Mouse (Mus musculus) yolk sac, embryonic 10.5 days (tissue): ENCODE measurements around the gene Ppp6r1.

Experiments used
- DNase-seq: peaks from one replicate; pipeline ENCODE4 v3.0.0-alpha.2; 2017; ENCODE audit warnings: low spot score

Ppp6r1 gene

GRCm38 (mm10) chr7:4658912-4659551 is at the start of gene Ppp6r1:
Ppp6r1 (minus strand) TSS chr7:4659019.
- DNase-seq, result peak; percentile 94

DNA sequence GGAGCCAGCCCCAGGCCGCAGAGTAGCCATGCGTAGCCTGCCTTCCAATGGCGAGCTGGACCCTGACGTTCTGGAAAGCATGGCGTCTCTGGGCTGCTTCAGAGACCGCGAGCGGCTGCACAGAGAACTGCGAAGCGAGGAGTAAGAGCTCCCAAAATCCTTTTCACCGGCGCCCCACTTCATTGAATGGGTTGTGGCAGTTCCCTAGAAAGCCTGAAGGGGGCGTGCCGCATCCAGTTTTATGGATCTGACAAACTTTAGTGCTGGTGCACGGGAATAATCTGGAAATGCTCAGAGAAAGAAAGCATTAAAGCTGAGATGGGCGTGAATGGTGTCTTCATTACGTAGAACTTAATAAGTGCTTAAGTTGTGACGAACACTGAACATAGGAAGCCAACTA is 46.3 kb upstream of the Ppp6r1 start:
- DNase-seq, result no peak

DNA sequence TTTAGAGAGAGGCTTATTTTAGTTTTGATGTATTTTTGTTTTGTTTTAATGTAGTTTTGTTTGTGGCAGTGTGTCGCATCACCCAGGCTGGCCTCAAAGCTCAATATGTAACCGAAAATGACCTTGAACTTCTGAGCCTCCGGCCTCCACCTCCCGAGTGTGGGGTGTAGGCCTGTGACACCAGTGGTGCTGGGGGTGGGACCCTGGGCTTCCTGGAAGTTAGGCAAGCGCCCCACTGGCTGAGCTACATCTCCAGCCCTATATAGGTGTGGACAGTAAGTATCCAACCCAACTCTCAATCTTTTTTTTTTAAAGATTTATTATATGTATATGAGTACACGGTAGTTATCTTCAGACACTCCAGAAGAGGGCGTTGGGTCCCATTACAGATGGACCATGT is 44.4 kb upstream of the Ppp6r1 start:
- DNase-seq, result no peak

DNA sequence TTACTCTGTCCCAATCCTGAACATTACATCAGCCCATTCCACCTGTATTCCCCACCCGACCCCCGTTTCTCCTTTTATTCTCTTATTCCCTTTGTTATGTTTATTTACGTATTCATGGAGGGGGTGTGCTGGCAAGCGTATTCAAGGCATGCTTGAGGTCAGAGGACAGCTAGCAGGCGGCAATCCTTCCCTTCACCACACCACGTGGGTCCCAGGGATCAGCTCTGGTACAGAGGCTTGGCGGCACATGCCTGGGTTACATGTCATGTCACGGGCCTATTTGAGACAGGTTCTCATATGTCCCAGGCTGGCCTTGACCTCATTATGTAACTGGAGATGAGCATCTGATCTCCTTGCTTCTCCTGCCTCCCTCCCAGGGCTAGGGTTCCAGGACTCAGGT is 43.5 kb upstream of the Ppp6r1 start:
- DNase-seq, result no peak

DNA sequence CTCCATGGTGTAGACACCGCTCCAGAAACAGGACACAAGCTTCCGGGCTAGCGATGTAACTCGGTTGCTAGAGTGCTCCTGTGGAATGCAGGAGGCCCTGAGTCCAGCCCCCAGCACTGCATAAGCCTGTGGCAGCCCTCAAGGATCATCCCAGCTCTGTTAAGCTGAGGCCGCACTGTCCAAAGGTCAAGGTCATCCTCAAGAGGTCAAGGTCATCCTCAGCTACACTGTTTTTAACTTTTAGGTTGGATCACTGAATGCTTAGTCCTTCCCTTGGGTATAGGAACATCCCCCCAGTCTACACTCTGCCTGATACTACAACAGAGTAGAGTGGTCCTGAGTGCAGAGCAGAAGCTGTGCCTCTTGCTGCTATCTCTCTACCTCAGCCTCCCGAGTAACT is 34.2 kb upstream of the Ppp6r1 start:
- no peak for DNase-seq

DNA sequence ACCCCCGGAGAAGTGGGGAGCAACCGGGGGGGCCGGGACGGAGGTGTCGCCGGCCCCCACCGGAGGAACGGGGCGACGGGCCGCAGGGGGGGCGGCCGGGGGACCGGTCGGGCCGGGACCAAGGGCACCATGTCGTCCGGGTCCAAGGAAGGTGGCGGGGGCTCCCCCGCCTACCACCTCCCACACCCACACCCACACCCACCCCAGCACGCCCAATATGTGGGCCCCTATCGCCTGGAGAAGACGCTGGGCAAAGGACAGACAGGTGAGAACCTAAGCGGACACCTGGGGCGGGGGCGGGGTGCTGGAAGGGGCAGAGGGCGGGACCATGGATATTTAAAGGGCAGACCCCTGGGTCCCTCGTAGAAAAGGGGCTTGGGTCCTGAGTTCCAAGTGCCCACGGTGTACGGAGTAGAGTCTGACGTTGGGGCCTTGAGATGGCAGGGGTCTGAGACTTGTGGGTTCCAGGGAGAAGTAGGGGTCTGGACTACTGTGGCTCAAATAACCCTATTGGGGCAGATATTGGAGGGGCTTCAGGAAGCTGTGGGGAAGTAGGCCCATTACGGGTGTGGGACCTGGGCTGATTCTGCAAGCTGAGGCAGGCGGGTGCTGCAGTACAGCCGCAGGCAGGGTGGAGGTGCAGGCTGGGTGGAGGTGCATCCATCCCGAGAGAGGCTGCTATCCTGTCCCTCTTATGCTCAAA is 32.3 kb upstream of the Ppp6r1 start:
- no peak for DNase-seq

DNA sequence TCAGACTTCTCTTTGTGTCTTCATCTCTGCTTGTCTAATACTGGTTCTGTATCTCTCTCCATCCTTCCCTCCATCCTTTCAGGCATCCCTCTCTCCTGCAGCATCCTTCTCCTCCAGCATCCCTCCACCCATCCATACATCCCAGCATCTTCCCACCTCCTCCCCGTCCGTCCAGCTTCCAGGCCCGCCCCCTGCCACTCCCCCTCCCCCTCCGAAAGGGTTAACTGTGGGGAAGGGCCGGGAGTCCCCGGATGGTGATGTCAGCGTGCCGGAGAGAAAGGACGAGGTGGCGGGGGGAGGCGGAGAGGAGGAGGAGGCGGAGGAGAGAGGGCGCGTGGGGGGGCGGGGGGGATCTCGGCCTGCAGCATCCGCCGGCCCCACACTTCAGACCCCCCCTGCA is 31.6 kb upstream of the Ppp6r1 start, which contains the start of gene Brsk1:
TSS of gene Brsk1 (plus strand) at position 218 of the 400 bp plus-strand sequence.
- DNase-seq, result peak; percentile 75

DNA sequence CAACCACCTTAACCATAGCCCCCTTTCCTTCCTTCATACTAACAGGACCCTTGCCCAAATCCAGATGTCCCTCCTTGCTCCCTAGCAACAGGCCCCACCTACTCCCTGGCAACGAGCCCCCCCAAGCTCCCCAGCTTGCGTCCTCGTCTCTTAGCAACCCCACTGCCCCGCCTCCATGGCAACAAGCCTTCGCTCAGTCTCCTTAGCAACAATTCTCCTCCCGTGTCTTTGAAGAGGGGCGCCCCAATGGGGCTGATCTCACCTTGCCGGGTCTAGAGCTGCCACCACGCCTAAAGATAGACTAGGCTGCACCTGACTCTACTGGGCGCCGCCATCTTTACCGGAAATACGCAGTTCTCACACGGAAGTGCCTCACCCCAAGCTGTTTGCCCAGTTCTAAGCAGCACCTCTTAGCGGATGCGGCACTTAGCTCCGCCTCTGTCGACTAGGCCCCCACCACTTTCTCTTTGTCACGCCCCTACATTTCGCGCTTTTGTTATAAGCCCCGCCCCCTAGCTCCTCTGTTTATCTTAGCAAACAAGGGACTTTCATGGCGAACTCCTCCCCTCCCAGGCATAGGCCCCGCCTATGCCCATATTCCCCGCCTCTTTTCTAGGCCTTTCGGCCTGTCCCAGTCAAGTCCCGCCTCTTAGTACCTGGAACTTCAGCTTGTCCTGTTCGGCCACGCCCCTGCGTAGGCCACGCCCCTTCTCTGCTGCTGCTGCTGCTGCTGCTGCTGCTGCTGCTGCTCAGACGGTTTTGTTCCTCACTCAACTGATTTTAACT is 26.0 kb upstream of the Ppp6r1 start, which contains the start of gene Hspbp1:
TSS of gene Hspbp1 (minus strand) at position 437 of the 786 bp plus-strand sequence.
- peak; percentile 99 for DNase-seq

DNA sequence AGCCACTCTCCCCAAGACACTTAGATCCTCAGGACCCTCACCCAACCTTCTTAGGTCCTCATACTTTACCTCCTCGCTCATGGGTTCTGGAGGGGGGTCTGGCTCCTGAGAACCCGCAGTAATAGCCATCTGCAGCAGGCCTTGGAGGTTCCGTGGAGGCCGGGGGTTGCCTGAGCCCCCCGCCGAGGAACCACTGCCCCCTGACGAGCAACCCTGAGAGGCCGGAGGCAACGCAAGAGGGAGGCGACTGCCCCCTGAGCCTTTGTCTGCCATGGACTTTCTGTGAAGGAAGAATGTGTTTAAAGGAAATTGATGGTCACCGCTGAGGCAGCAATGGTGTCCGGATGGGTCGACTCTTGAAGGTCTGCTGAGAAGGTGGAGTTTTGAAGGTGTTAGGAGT is 25.4 kb upstream of the Ppp6r1 start:
- no peak for DNase-seq

DNA sequence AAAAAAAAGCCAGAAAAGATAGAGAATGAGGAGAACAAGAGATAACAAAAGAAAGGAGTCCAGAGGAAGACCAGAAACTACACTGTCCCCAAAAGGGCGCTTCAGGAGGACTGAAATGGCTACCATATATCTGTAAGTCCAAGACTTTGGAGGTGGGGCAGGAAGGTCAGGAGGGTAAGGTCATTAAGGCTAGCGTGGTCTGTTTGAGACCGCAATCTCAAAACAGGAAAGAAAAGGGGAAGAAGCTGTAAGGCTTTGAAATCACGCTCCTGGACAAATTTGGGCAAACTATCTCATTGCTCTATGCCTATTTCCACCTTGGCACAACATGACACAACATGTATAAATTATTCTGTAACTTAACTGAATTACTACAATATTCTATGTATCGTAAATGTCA is 24.5 kb upstream of the Ppp6r1 start:
- DNase-seq, result no peak

GRCm38 (mm10) chr7:4675200-4675599 is 16.4 kb upstream of the Ppp6r1 start:
- no peak for DNase-seq

DNA sequence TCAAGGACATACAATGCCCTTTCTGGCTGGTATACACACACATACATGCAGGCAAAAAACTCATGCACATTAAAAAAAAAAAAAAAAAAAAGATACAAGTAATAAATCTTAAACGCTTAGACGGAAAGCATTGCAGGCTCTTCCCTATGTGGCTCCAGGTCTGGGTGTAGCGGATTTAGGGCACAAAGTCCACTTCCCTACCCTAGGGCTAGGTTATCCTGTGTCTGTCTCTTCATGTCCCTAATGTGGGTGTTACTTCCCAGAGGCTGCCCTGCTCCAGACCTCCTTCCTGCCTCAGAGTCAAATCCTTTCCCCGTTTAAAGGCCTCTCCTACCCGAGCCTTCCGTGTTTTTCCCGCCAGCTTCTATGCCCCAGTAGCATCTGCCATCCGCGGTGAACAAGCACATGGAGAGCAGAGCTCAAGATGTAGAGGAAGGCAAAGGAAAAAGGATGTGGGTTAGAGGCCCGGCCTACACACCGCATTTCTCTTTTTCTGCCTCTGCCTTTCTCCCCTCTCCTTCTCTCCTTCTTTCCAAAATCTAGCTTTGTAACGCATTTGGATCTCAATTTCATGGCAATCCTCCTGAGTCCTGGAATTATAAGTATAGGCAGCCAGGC is 15.4 kb upstream of the Ppp6r1 start:
- DNase-seq, result no peak

DNA sequence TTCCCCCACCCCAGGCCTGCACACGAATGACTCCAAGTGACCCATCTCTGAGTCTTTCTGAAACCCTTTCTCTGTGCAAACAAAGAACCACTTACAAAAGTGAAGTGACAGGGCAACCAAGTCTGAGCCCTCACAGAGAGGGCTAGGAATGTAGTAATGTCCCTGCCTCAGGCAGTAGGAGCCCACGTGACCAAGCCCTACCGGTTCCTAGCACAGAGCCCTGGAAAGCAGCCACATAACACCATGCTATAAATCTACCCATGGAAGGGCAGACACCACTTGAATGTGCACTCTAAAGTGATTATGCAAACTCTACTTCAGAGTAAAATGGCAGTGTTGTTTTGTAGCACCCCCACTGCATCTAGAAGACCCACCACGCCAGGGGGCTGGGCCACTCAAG is 13.1 kb upstream of the Ppp6r1 start:
- no peak for DNase-seq

DNA sequence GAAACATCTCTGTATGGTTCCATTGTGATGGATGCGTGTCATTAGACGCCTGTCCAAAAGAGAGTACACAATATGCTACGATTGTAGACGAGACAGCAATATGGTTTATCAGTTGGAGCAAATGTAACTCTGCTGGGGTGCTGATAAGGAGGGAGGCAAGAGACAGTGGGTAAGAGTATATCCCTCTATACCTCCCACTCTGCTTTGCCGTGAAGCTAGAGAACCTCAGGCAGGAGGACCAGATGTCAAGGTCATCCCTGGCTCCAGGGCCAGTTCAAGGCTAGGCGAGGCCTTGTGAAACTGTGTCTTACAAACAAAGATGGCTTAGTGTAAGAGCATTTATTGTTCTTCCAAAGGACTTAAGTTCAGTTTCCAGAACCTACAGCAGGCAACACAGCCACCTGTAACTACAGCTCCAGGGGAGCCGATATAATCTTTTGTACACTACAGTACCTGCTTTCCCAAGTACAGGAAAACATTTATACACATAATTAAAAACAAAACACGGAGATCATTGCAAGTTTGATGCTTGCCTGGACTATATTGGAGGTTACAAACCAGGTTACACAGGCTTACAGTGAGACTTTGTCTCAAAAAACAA is 11.9 kb upstream of the Ppp6r1 start:
- DNase-seq, result no peak

- DNase-seq, result no peak
Measured at GRCm38 (mm10) chr7:4669156-4669555, 10.3 kb upstream of the Ppp6r1 start.

DNA sequence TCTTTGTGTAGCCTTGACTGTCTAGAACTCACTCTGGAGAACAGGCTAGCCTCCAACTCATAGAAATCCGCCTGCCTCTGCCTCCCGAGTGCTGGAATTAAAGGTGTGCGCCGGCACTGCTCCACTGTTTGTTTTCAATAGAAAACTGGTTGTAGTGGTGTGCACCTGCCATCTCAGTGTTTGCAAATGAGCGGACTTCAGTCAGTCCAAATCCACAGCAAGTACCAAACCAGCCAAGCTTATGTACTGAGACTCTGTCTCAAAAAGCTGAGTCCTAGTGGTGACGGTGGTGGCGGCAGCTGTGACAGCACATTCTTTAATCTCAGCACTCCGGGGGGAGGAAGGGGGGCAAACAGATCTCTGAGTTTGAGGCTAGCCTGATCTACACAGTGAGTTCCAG is 9.7 kb upstream of the Ppp6r1 start:
- DNase-seq, result peak; percentile 28

GRCm38 (mm10) chr7:4666871-4667270 is 8.1 kb upstream of the Ppp6r1 start:
- no peak for DNase-seq

GRCm38 (mm10) chr7:4663742-4664141 is 4.9 kb upstream of the Ppp6r1 start:
- DNase-seq, result no peak

- no peak for DNase-seq
Measured at GRCm38 (mm10) chr7:4663179-4663578, 4.4 kb upstream of the Ppp6r1 start.

DNA sequence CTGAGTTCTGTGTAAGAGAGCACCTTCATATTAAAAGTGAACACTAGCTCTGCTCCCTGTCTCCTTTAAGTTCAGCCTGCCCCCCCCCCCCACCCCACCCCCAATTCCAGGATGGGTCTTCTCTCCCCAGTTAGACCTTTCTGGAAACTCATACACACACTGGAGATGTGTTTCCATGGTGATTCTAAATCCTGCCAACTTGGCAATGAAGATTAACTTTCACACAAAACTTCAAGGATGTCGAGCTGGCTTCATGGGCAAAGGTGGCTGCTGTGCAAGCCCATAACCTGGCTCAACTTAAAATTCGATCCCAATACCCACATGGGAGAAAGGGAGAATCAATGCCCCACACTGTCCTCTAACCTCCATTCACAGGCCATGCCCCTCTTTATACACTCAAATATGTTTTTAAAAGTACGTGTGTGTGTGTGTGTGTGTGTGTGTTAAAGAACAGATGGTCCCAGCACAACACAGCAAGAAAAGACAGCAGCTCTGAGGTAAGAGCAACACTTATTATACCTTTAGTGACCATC is 1.2 kb upstream of the Ppp6r1 start:
- DNase-seq, result no peak

DNA sequence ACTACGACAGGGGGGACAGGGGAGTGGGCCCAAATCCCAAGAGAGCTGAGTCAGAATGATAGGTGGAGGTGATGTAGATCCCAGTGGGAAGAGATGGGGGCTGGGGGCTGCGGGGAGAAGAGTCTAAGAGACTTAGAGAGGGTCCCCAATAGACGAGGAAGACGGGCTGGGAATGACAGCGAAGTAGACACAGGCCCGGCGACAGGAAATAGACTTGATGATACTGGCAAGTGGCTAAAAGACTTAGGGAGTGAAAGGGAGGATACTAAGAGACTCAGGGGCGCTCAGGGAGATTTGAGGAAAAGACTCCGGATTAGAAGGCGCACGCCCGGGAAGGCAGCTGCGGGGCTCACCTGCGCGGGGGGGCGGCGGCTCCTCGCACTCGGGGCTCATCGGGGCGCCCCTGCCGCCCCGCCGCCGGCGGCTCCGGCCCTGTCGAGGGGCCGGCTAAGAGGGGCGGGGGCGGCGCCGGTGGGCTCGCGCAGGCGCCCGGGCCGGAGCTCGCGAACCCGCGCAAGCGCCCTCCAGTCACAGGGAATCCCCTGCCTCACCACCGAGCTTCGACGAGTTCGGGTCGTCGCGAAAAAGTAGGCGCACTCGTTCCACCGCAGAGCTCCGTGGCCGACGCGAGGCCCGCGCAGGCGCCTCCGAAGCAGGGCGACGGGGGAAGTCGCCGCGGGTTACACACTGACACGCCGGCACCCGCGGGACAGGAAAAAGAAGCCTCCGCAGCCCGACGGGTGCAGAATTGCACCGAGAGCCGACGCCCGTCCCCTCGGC is 501 bp downstream of the Ppp6r1 start:
- no peak for DNase-seq
